Mouse (Mus musculus) limb, embryonic 11.5 days (tissue): ENCODE measurements around the gene Uchl1. TPM values are rescaled to one million over a fixed set of nuclear protein-coding genes. Genes with fewer than 3 reads are reported as not detected.

Experiments used
- ATAC-seq: fragments of 200-750 bp; cut with Nextera tagmentation; 2 replicates; pipeline ENCODE4 v1.8.0; 2017; ENCODE audit warnings: low read depth; ENCODE audit not compliant: insufficient number of reproducible peaks, low FRiP score, low TSS enrichment
- DNase-seq: peaks from one replicate; pipeline ENCODE4 v3.0.0-alpha.2; 2015; ENCODE audit warnings: low spot score
- H3K27ac ChIP-seq: fragments of 300-500 bp; sonication (generic); replicated peaks from 2 replicates; pipeline ENCODE4 v1.5.1; 2014; ENCODE audit warnings: low read depth, mild to moderate bottlenecking, low read length
- H3K27me3 ChIP-seq: fragments of 300-500 bp; sonication (generic); 2 replicates; pipeline ENCODE4 v1.6.1; 2014; ENCODE audit warnings: mild to moderate bottlenecking, low read length, mixed read lengths; ENCODE audit not compliant: control insufficient read depth, insufficient read depth
- H3K36me3 ChIP-seq: fragments of 300-500 bp; sonication (generic); 2 replicates; pipeline ENCODE4 v1.6.1; 2014; ENCODE audit warnings: mild to moderate bottlenecking, low read length, moderate library complexity, mixed read lengths; ENCODE audit not compliant: control insufficient read depth, insufficient read depth
- H3K4me1 ChIP-seq: fragments of 300-500 bp; sonication (generic); 2 replicates; pipeline ENCODE4 v1.6.1; 2014; ENCODE audit warnings: low read length, mixed read lengths; ENCODE audit not compliant: control insufficient read depth, insufficient read depth
- H3K4me2 ChIP-seq: fragments of 300-500 bp; sonication (generic); 2 replicates; pipeline ENCODE4 v1.6.1; 2014; ENCODE audit warnings: low read depth, mild to moderate bottlenecking, moderate library complexity; ENCODE audit not compliant: severe bottlenecking
- H3K4me3 ChIP-seq: fragments of 300-500 bp; sonication (generic); 2 replicates; pipeline ENCODE4 v1.5.1; 2014; ENCODE audit warnings: low read depth, low read length
- H3K9ac ChIP-seq: fragments of 300-500 bp; sonication (generic); 2 replicates; pipeline ENCODE4 v1.6.1; 2014; ENCODE audit warnings: mild to moderate bottlenecking, low read length
- H3K9me3 ChIP-seq: fragments of 300-500 bp; sonication (generic); 2 replicates; pipeline ENCODE4 v1.6.1; 2016; ENCODE audit warnings: low read length; ENCODE audit not compliant: control insufficient read depth
- WGBS: fragments of 180-500 bp; shearing (Covaris S2); extraction: QIAGEN DNeasy Blood & Tissue Kit; methylation state at CpG from one replicate; pipeline ENCODE4 v1.1.7; 2014; 5-methylcytosine and 5-hydroxymethylcytosine counted together
- polyA plus RNA-seq: library from polyadenylated mRNA; unstranded; fragments of >200 nt; fragmentation: Nextera tagmentation; extraction: Ambion mirVana; gene quantifications from 2 replicates; pipeline ENCODE4 v1.2.1, GENCODE M21; 2014

Gene Uchl1
- polyA plus RNA-seq, 1 experiment from 2014 or later: 57.8 TPM

DNA sequence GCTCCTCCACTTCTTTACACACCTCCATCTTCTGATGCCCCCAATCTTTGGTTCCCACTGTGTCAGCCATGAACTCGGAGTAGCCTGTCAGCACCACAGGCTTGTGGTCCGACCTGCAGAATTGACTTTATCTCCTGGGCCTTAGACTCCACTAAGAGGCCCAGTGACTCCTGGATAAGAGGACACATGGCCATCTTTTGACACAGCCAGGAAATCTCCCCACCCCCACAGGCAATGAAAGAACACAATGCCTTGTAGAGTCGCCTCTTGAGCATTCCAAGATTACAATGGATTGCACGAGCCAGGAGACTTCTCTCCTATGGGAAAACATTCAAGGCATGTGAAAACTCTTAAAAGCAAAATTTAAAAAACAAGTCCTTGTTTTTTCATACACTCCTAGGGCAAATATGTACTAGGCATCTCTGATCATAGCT is 39.6 kb downstream of the Uchl1 start:
- 79% methylated on average over 4 of the region's 4 CpGs for WGBS
- no peak overlapping the region for H3K4me2 ChIP-seq
- DNase-seq (no peak), ATAC-seq (no peak)
- H3K27ac ChIP-seq: no peak overlapping the region
- no peak overlapping the region for H3K4me3 ChIP-seq
- H3K9ac ChIP-seq: no peak overlapping the region
- no peaks in the 10 kb centered on the region for H3K36me3 ChIP-seq
- no peaks in the 10 kb centered on the region for H3K27me3 ChIP-seq
- no peaks in the 10 kb centered on the region for H3K9me3 ChIP-seq
- H3K4me1 ChIP-seq: no peaks in the 10 kb centered on the region

DNA sequence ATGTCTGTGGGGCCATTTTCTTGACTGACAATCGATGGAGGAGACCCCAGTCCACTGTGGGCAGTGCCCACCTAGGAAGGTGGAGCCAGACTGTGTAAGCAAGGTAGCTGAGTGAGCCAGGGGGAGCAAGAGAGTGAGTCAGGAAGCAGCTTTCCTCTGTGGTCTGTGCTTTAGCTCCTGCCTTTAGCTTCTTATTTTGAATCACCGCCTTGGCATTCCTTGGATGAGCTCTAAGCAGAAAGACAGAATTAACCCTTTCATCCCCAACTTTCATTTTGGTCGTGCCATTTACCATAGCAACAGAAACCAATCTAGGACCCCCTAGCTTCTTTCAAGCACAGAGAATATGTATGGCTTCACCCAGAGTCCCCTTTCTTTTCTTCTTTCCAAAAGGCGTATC is 42.0 kb downstream of the Uchl1 start:
- H3K4me3 ChIP-seq: no peak overlapping the region
- H3K9ac ChIP-seq: no peak overlapping the region
- H3K27ac ChIP-seq: no peak overlapping the region
- no peaks in the 10 kb centered on the region for H3K36me3 ChIP-seq
- H3K27me3 ChIP-seq: no peaks in the 10 kb centered on the region
- no peak for ATAC-seq
- H3K4me2 ChIP-seq: no peak overlapping the region
- 66% methylated on average over 4 of the region's 4 CpGs for WGBS
- no peak for DNase-seq
- H3K4me1 ChIP-seq: no peaks in the 10 kb centered on the region
- no peaks in the 10 kb centered on the region for H3K9me3 ChIP-seq

DNA sequence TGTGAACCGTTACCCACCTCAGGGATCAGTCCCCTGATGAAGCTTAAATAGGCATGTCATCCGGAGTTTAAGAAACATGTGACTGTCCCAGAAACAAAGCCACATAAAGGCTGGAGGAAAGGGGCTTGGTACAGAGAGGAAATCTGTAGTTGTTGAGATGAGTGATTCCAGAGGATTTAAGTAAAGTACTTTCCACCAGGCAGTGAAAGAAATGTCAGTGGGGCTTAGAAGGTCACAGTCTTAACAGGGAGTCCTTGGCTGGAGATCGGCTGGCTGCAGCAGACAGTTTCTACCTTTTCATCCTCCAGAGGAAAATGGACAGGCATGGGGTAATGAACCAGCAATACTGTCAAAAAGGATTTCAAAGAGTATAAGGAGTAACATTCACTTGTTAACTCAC is 42.5 kb downstream of the Uchl1 start:
- no peak overlapping the region for H3K27ac ChIP-seq
- no peak overlapping the region for H3K4me3 ChIP-seq
- ATAC-seq: no peak
- no peak overlapping the region for H3K9ac ChIP-seq
- H3K9me3 ChIP-seq: no peaks in the 10 kb centered on the region
- H3K27me3 ChIP-seq: no peaks in the 10 kb centered on the region
- WGBS: 47% methylated on average over 3 of the region's 3 CpGs
- no peaks in the 10 kb centered on the region for H3K4me1 ChIP-seq
- H3K36me3 ChIP-seq: no peaks in the 10 kb centered on the region
- no peak overlapping the region for H3K4me2 ChIP-seq
- DNase-seq: no peak

DNA sequence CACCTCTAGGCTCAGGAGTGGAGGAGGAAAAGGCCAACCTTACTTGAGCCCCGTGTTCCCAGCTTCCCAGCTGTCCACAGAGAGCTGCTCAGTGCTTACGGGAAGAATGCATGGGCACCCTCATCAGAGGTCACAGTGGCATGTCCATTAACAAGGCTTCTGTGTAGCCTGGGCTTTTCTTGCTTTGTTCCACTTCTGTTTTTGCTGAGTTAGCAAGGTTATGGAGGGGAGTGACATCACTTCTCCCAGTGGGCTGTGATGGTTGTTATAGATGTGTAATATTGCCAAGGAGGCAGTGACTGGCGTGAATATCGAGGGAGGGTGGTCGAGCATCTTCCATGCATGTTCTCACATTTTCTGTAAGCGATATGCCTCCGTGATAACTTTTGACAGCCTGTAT is 43.0 kb downstream of the Uchl1 start:
- no peak for ATAC-seq
- no peaks in the 10 kb centered on the region for H3K27me3 ChIP-seq
- H3K36me3 ChIP-seq: no peaks in the 10 kb centered on the region
- no peak overlapping the region for H3K9ac ChIP-seq
- H3K27ac ChIP-seq: no peak overlapping the region
- WGBS: 70% methylated on average over 7 of the region's 7 CpGs
- H3K9me3 ChIP-seq: no peaks in the 10 kb centered on the region
- H3K4me3 ChIP-seq: no peak overlapping the region
- DNase-seq: no peak
- H3K4me1 ChIP-seq: no peaks in the 10 kb centered on the region
- no peak overlapping the region for H3K4me2 ChIP-seq

DNA sequence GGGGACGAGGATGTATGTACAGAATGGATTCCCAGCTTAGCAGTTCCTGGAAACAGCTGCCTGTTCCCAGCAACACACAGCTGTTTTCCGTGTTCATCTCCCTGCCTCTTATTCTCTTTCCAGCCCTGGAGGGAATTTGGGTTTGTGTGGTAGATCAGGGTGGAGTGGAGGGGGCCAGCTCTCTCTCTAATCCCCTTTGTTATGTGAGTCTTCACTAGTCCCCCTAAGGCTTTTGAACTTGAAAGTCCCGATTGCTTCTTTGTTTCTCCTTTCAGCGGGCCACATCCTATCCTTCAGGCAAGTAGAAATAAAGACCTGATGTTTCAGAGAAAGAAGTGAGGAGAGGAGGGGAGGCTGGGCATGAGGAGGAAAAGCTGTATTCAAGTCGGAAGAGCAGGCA is 45.0 kb downstream of the Uchl1 start:
- Histone ChIP-seq H3K27ac (no peak overlapping the region), H3K9me3 (no peaks in the 10 kb centered on the region), H3K4me3 (no peak overlapping the region), H3K4me2 (no peak overlapping the region), H3K9ac (no peak overlapping the region), H3K36me3 (no peaks in the 10 kb centered on the region), H3K4me1 (no peaks in the 10 kb centered on the region), H3K27me3 (no peaks in the 10 kb centered on the region)
- no peak for ATAC-seq
- DNase-seq: no peak
- 26% methylated on average over 5 of the region's 5 CpGs for WGBS

DNA sequence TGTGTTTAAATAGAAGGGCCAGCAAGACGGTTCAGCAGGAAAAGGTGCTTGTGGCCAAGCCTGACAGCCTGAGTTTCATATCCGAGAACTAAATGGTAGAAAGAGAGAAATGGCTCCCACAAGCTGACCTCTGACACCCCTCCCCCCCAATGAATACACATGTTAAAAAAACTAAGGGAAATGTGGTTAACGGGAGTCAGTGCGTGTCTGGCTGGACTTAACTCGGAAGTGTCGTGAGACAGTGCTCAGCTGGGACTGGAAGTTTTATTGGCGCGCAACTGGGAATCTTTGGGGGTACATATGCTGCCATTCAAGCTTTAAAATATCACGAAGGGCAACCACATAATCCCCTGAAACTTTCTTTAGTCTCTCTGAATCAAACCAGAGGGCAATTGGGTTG is 46.7 kb downstream of the Uchl1 start:
- H3K4me2 ChIP-seq: no peak overlapping the region
- DNase-seq (no peak), ATAC-seq (no peak)
- 74% methylated on average over 9 of the region's 9 CpGs for WGBS
- no peaks in the 10 kb centered on the region for H3K36me3 ChIP-seq
- H3K27me3 ChIP-seq: no peaks in the 10 kb centered on the region
- H3K27ac ChIP-seq: no peak overlapping the region
- H3K4me1 ChIP-seq: no peaks in the 10 kb centered on the region
- no peak overlapping the region for H3K9ac ChIP-seq
- H3K9me3 ChIP-seq: no peaks in the 10 kb centered on the region
- no peak overlapping the region for H3K4me3 ChIP-seq

DNA sequence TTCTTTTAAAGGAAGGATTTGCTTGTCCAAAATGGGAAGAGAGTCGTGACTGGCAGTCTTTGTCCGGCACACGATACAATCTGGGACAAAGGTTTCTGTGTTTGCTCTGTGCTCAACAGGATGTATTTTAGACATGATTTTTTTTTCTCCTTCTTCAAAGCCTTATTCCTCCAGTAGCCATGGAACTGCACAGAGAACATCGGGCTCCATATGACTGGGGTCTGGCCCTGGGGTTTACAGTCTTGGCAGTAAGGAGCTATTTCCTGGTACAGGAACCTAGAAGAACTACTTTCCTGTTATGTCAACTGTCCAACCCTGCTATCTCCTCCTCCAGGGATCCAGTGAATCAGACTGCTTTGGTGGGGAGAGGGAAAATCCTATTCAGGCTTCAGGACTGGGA is 47.1 kb downstream of the Uchl1 start:
- no peak overlapping the region for H3K27ac ChIP-seq
- H3K36me3 ChIP-seq: no peaks in the 10 kb centered on the region
- DNase-seq (no peak), ATAC-seq (no peak)
- no peak overlapping the region for H3K9ac ChIP-seq
- no peaks in the 10 kb centered on the region for H3K9me3 ChIP-seq
- WGBS: 70% methylated on average over 4 of the region's 4 CpGs
- no peak overlapping the region for H3K4me3 ChIP-seq
- H3K4me1 ChIP-seq: no peaks in the 10 kb centered on the region
- H3K4me2 ChIP-seq: no peak overlapping the region
- H3K27me3 ChIP-seq: no peaks in the 10 kb centered on the region

DNA sequence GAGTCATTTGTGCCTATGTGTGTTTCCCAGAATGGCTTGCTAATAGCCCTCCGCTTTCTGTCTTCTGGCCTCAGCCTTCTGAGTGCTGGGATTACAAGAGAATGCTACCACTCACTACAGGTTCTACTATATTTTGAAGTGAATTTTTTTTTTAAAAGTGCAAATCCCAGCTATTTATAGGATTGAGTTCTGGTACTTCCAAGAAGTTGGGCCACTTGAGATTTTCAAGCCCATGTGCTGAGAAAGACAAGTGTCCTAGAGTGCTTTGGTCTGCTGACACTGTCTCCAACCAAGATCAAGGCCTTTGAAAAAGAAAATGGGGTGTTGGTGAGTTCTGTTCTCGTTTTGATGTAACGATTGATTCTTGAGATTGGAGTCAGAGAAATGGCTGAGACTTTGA is 47.7 kb downstream of the Uchl1 start:
- Histone ChIP-seq H3K9me3 (no peaks in the 10 kb centered on the region), H3K9ac (no peak overlapping the region), H3K27me3 (no peaks in the 10 kb centered on the region), H3K27ac (no peak overlapping the region), H3K4me3 (no peak overlapping the region), H3K4me1 (no peaks in the 10 kb centered on the region), H3K36me3 (no peaks in the 10 kb centered on the region), H3K4me2 (no peak overlapping the region)
- DNase-seq (no peak), ATAC-seq (no peak)
- 85% methylated on average over 3 of the region's 3 CpGs for WGBS

DNA sequence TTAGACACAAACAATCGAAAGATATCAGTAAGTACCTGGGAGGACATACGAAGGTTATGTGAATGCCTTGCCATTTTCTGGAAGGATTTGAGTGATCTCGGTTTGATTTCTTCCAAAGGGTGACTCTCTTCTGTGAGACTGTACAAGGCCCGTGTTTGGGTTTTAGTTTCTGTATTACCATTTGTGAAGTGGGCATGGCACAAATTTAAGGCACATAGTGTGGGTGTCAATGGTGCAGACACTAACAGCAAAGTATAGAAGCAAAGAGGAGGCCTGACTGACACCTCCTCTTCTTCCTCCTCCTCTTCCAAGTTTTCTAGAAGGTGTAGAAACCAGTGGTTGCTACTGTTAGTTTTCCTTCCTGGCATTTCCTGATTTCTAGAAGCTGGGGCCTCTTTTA is 53.4 kb downstream of the Uchl1 start:
- ATAC-seq: no peak
- no peak overlapping the region for H3K9ac ChIP-seq
- no peak for DNase-seq
- H3K4me3 ChIP-seq: no peak overlapping the region
- H3K4me2 ChIP-seq: no peak overlapping the region
- no peaks in the 10 kb centered on the region for H3K9me3 ChIP-seq
- H3K27ac ChIP-seq: no peak overlapping the region
- no peaks in the 10 kb centered on the region for H3K36me3 ChIP-seq
- H3K4me1 ChIP-seq: peaks cover 3% of the 10 kb centered on the region; the same call in 1 of the 2 replicates
- 93% methylated on average over 4 of the region's 4 CpGs for WGBS
- H3K27me3 ChIP-seq: no peaks in the 10 kb centered on the region
